Mouse (Mus musculus) cerebellum, adult 2 months (tissue): ENCODE measurements around the gene Foxred2.
A peak's percentile ranks its signal among the peaks of the same experiment; 100 is the strongest.

Experiments
- CTCF ChIP-seq: fragments of 200-500 bp; IDR thresholded peaks from 2 replicates; pipeline ENCODE4 v1.5.1; 2011; ENCODE audit warnings: low read depth, mild to moderate bottlenecking, control low read depth, low read length, moderate library complexity, borderline replicate concordance; ENCODE audit not compliant: insufficient read depth
- POLR2A ChIP-seq: fragments of 200-500 bp; IDR thresholded peaks from 2 replicates; pipeline ENCODE4 v1.6.1; 2011; ENCODE audit warnings: low read length, control low read depth, borderline replicate concordance; ENCODE audit not compliant: insufficient read depth

- TF ChIP-seq CTCF (peak; percentile 97), POLR2A (peak; percentile 64; the same call in 1 of the 2 replicates)
These were observed 22.8 kb downstream of the Foxred2 start for GRCm38 (mm10) chr15:77933770-77934169.
